22 mouse cellular contexts compared by ENCODE assay signal in the genomic region with DNA sequence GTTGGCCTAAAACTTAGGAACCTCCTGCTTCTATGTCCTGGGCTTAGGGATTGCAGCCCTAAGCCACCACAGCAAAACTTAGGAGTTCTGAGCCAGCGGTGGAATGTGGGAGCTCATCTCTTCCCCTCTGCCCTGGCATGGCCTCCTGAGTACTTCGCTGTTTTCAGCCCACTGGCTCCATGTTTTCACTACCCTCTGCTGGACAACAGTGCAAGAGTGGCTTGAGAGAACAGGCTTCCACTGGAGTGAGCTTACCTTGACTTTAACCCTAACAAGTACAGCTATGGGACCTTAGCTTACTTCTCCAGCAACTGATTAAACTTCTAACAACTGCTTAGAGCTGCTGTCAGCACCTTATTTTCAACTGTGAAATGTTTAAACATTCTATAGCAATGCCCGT. TPM values are rescaled to one million over a fixed set of nuclear protein-coding genes. Genes with fewer than 3 reads are reported as not detected.
A peak's percentile ranks its signal among the peaks of the same experiment; 100 is the strongest.
DNase-seq lines count a peak whose midpoint lies in the region; ATAC-seq and TF ChIP-seq lines count a peak whose summit lies in the region.
"Had no signal": no experiment of that assay in that cellular context is flagged by ENCODE, and none has a peak within 500 bp of the region (broad histone marks: within the 10 kb centered on the region; RNA-seq: fewer than 3 reads in every experiment).

No protein-coding gene starts in this region.

- H3K9ac ChIP-seq in heart, embryonic 14.5 days (ENCODE audit: low read length) = no peak overlapping the region
- no peak overlapping the region for H3K9ac ChIP-seq in kidney, postnatal 0 days (ENCODE audit: low read depth, low read length)
- no peak overlapping the region for H3K9ac ChIP-seq in MEL (ENCODE audit: control insufficient read depth, low read depth, low read length, poor library complexity, severe bottlenecking)
- H3K9ac ChIP-seq: embryonic facial prominence, embryonic 15.5 days; limb, embryonic 13.5 days; liver, embryonic 15.5 days had no signal

- no peaks in the 10 kb centered on the region for H3K79me2 ChIP-seq in MEL (ENCODE audit: control insufficient read depth, insufficient read depth, low read length, poor library complexity)

- TF ChIP-seq CTCF in kidney, postnatal 0 days (IDR thresholded peaks at IDR 0.05; ENCODE audit: low read depth) = peak; percentile 37; the same call in 1 of the 2 replicates
- TF ChIP-seq CTCF in MEL (IDR thresholded peaks at IDR 0.05 in 2 of 3, conservative IDR thresholded peaks at IDR 0.05 in 1 of 3; ENCODE audit: control insufficient read depth in 1 of 3, insufficient read depth in 1 of 3, low read depth in 2 of 3, low read length in 3 of 3, poor library complexity in 1 of 3, severe bottlenecking in 1 of 3) = no peak

- TF ChIP-seq RAD21 in MEL (IDR thresholded peaks at IDR 0.05; ENCODE audit: low read depth, low read length) = no peak

- H3K4me3 ChIP-seq in heart, embryonic 14.5 days (ENCODE audit: control insufficient read depth in 1 of 2, insufficient read depth in 1 of 2, low read depth in 1 of 2, low read length in 2 of 2) = no peak overlapping the region
- no peak overlapping the region for H3K4me3 ChIP-seq in kidney, postnatal 0 days (replicated peaks; ENCODE audit: low read depth, low read length)
- H3K4me3 ChIP-seq in MEL (ENCODE audit: control insufficient read depth in 1 of 2, insufficient read depth in 1 of 2, low read depth in 2 of 2, low read length in 2 of 2) = no peak overlapping the region
- H3K4me3 ChIP-seq: embryonic facial prominence, embryonic 15.5 days; gastrocnemius, adult 2 months; limb, embryonic 13.5 days; liver, embryonic 15.5 days; midbrain, embryonic 10.5 days had no signal

- H3K36me3 ChIP-seq in heart, embryonic 14.5 days (ENCODE audit: control insufficient read depth, insufficient read depth, low read length) = peaks cover 36% of the 10 kb centered on the region
- peaks cover 17% of the 10 kb centered on the region for H3K36me3 ChIP-seq in kidney, postnatal 0 days (ENCODE audit: insufficient read depth, low read length)
- H3K36me3 ChIP-seq in MEL (ENCODE audit: control insufficient read depth in 1 of 2, insufficient read depth in 2 of 2, low read length in 2 of 2) = peaks cover 0 to 11% of the 10 kb centered on the region in 2 experiments; a peak in 2 of 4 replicates

- peak overlapping the region in 1 of 2 experiments; percentile 33; a peak in 2 of 4 replicates for H3K27ac ChIP-seq in heart, embryonic 14.5 days (replicated peaks in 1 of 2; ENCODE audit: control insufficient read depth in 1 of 2, insufficient read depth in 1 of 2, low read depth in 2 of 2, low read length in 2 of 2)
- H3K27ac ChIP-seq in kidney, postnatal 0 days = no peak overlapping the region
- H3K27ac ChIP-seq in MEL (ENCODE audit: control insufficient read depth, low read depth, low read length) = no peak overlapping the region
- H3K27ac ChIP-seq: embryonic facial prominence, embryonic 15.5 days; gastrocnemius, adult 2 months; limb, embryonic 13.5 days; liver, embryonic 15.5 days; midbrain, embryonic 10.5 days had no signal

- peaks cover 5 to 12% of the 10 kb centered on the region in 2 experiments; a peak in 3 of 4 replicates for H3K4me1 ChIP-seq in heart, embryonic 14.5 days (ENCODE audit: control insufficient read depth in 2 of 2, insufficient read depth in 2 of 2, low read length in 2 of 2)
- no peaks in the 10 kb centered on the region for H3K4me1 ChIP-seq in kidney, postnatal 0 days (replicated peaks; ENCODE audit: insufficient read depth, low read length)
- H3K4me1 ChIP-seq in MEL (ENCODE audit: control insufficient read depth in 1 of 2, insufficient read depth in 2 of 2, low read length in 2 of 2) = no peaks in the 10 kb centered on the region
- H3K4me1 ChIP-seq: embryonic facial prominence, embryonic 15.5 days; limb, embryonic 13.5 days; midbrain, embryonic 10.5 days had no signal

- intact Hi-C loops in left cerebral cortex, postnatal 36 days (cut with DNase I) = no loop called here

- peak; percentile 61 for DNase-seq in adrenal gland, adult 2 months
- DNase-seq in adrenal gland, postnatal 4 days (ENCODE audit: low spot score in 2 of 2) = no peak
- no peak for DNase-seq in heart, adult 8-10 months (ENCODE audit: low spot score)
- DNase-seq in kidney, postnatal 0 days (ENCODE audit: low spot score) = no peak
- DNase-seq in kidney, postnatal 14 days = no peak
- DNase-seq in MEL (ENCODE audit: low read depth, low spot score) = no peak
- no peak for DNase-seq in left cerebral cortex, postnatal 36 days (ENCODE audit: low spot score in 2 of 2)
- DNase-seq: cerebellum, adult 11 months; cerebellum, adult 9-11 months; gastrocnemius, adult 2 months; kidney, adult 18-20 months; kidney, postnatal 36 days; layer of hippocampus, postnatal 36 days; thymus, adult 2 months had no signal

- H3K27me3 ChIP-seq in heart, embryonic 14.5 days (ENCODE audit: control insufficient read depth, insufficient read depth, low read length) = no peaks in the 10 kb centered on the region
- H3K27me3 ChIP-seq in kidney, postnatal 0 days (ENCODE audit: insufficient read depth, low read length) = no peaks in the 10 kb centered on the region
- no peaks in the 10 kb centered on the region for H3K27me3 ChIP-seq in MEL (ENCODE audit: control insufficient read depth in 1 of 2, insufficient read depth in 2 of 2, low read length in 2 of 2)
- H3K27me3 ChIP-seq: embryonic facial prominence, embryonic 15.5 days; limb, embryonic 13.5 days; liver, embryonic 15.5 days had no signal

- H3K4me2 ChIP-seq in heart, embryonic 14.5 days (ENCODE audit: low read length) = 0 out of 2 replicates have a peak overlapping the region, but pooled peaks have one; percentile 5
- H3K4me2 ChIP-seq in kidney, postnatal 0 days (ENCODE audit: low read length) = no peak overlapping the region
- H3K4me2 ChIP-seq: embryonic facial prominence, embryonic 15.5 days; limb, embryonic 13.5 days; liver, embryonic 15.5 days had no signal

- no peak for TF ChIP-seq EP300 in MEL (IDR thresholded peaks at IDR 0.05; ENCODE audit: low read depth in 1 of 2, low read length in 2 of 2)

- TF ChIP-seq POLR2A in MEL (IDR thresholded peaks at IDR 0.05; ENCODE audit: control insufficient read depth in 1 of 2, insufficient read depth in 1 of 2, low read depth in 1 of 2, low read length in 2 of 2, poor library complexity in 1 of 2) = no peak

- no peaks in the 10 kb centered on the region for H3K9me3 ChIP-seq in heart, embryonic 14.5 days (ENCODE audit: control insufficient read depth, low read length)
- H3K9me3 ChIP-seq in kidney, postnatal 0 days (replicated peaks; ENCODE audit: low read length) = no peaks in the 10 kb centered on the region
- no peaks in the 10 kb centered on the region for H3K9me3 ChIP-seq in MEL (replicated peaks; ENCODE audit: insufficient read depth, low read length)
- H3K9me3 ChIP-seq: embryonic facial prominence, embryonic 15.5 days; limb, embryonic 13.5 days; liver, embryonic 15.5 days; midbrain, embryonic 10.5 days had no signal

- 54% methylated on average over 3 of the region's 3 CpGs for WGBS in heart, embryonic 14.5 days
- WGBS in kidney, postnatal 0 days = 70% methylated on average over 3 of the region's 3 CpGs

- ATAC-seq in heart, embryonic 14.5 days (ENCODE audit: insufficient number of reproducible peaks, insufficient read depth, low FRiP score, low read depth) = peak; percentile 52; the same call in 1 of the 2 replicates
- ATAC-seq in kidney, postnatal 0 days (replicated peaks; ENCODE audit: low FRiP score, low read depth) = peak; percentile 69
- ATAC-seq: forebrain, embryonic 14.5 days; hindbrain, embryonic 16.5 days; midbrain, embryonic 16.5 days had no signal

TF ChIP-seq in MEL, 35 proteins besides CTCF, POLR2A, EP300 and RAD21:
- TF ChIP-seq GATA1 (IDR thresholded peaks at IDR 0.05; ENCODE audit: low read depth, low read length) (no peak), MEF2A (IDR thresholded peaks at IDR 0.05; ENCODE audit: extremely low read depth, insufficient replicate concordance, low read depth, low read length, poor library complexity, severe bottlenecking) (no peak), TCF12 (IDR thresholded peaks at IDR 0.05; ENCODE audit: low read depth, low read length) (no peak), POLR2AphosphoS2 (IDR thresholded peaks at IDR 0.05; ENCODE audit: low read length) (0 out of 2 replicates have a peak, but pooled peaks have one; percentile 11)

RNA-seq across cellular contexts. Expression of a gene that starts 14.6 kb away (rescaled TPM):
- total RNA-seq in adrenal gland, adult 2 months (2021) = 1,000 to 10,000 TPM; 1,281 to 1,419 TPM
- polyA plus RNA-seq in adrenal gland, adult 2 months (2012; rRNA removed) = 539 and 713 TPM in 2 replicates
- total RNA-seq in adrenal gland, postnatal 4 days (2021) = 1,000 to 10,000 TPM; 1,054 to 1,131 TPM
- polyA plus RNA-seq in heart, embryonic 14.5 days (2014; fragmentation: Nextera tagmentation; extraction: Ambion mirVana) = 1,040 and 1,157 TPM in 2 replicates
- total RNA-seq in heart, adult 8-10 months (2022) = 100 to 1,000 TPM; 552 to 637 (median 573) TPM
- 1,212 and 1,309 TPM in 2 replicates for polyA plus RNA-seq in kidney, postnatal 0 days (2015; fragmentation: Nextera tagmentation; extraction: Ambion mirVana)
- 380 and 494 TPM in 2 replicates for total RNA-seq in MEL (2012; rRNA removed)
- polyA plus RNA-seq in MEL (2012; ENCODE audit: insufficient read depth in 1 of 2, insufficient read length in 2 of 2, low read depth in 1 of 2, low replicate concordance in 2 of 2, missing spikeins in 1 of 2) = 1,000 to 10,000 TPM in 1 of 2 experiments, 100 to 1,000 TPM in 1; 474 to 1,094 TPM
- total RNA-seq in left cerebral cortex, postnatal 36 days (2021) = 100 to 1,000 TPM; 400 to 436 TPM

RNA-seq across cellular contexts. Expression of a gene that starts 49.1 kb away (rescaled TPM):
- total RNA-seq in adrenal gland, adult 2 months (2021) = 10 to 100 TPM; 32.8 to 53.7 TPM
- polyA plus RNA-seq in adrenal gland, adult 2 months (2012; rRNA removed) = 76.9 and 81.3 TPM in 2 replicates
- total RNA-seq in adrenal gland, postnatal 4 days (2021) = 10 to 100 TPM; 57.1 to 68.3 TPM
- 17.5 and 20.9 TPM in 2 replicates for polyA plus RNA-seq in heart, embryonic 14.5 days (2014; fragmentation: Nextera tagmentation; extraction: Ambion mirVana)
- total RNA-seq in heart, adult 8-10 months (2022) = 10 to 100 TPM; 19.3 to 23.8 (median 20.7) TPM
- 17.3 and 18.1 TPM in 2 replicates for polyA plus RNA-seq in kidney, postnatal 0 days (2015; fragmentation: Nextera tagmentation; extraction: Ambion mirVana)
- 12.2 and 12.3 TPM in 2 replicates for total RNA-seq in MEL (2012; rRNA removed)
- 10 to 100 TPM in 1 of 2 experiments, not detected in 1; 56.2 TPM for polyA plus RNA-seq in MEL (2012; ENCODE audit: insufficient read depth in 1 of 2, insufficient read length in 2 of 2, low read depth in 1 of 2, low replicate concordance in 2 of 2, missing spikeins in 1 of 2)
- total RNA-seq in left cerebral cortex, postnatal 36 days (2021) = 10 to 100 TPM; 35.0 to 58.2 TPM
